Mouse (Mus musculus) kidney, adult 2 months (tissue): ENCODE measurements around the gene Ip6k3.

Source experiments
- CTCF ChIP-seq: fragments of 200-500 bp; conservative IDR thresholded peaks from 2 replicates; pipeline ENCODE4 v1.5.1; 2011; ENCODE audit warnings: low read depth, mild to moderate bottlenecking, control low read depth, low read length, moderate library complexity, mixed read lengths; ENCODE audit not compliant: insufficient read depth, insufficient read length
- POLR2A ChIP-seq: fragments of 200-500 bp; IDR thresholded peaks from one replicate; pipeline ENCODE4 v1.6.1; 2011; ENCODE audit warnings: low read depth, low read length, control low read depth

DNA sequence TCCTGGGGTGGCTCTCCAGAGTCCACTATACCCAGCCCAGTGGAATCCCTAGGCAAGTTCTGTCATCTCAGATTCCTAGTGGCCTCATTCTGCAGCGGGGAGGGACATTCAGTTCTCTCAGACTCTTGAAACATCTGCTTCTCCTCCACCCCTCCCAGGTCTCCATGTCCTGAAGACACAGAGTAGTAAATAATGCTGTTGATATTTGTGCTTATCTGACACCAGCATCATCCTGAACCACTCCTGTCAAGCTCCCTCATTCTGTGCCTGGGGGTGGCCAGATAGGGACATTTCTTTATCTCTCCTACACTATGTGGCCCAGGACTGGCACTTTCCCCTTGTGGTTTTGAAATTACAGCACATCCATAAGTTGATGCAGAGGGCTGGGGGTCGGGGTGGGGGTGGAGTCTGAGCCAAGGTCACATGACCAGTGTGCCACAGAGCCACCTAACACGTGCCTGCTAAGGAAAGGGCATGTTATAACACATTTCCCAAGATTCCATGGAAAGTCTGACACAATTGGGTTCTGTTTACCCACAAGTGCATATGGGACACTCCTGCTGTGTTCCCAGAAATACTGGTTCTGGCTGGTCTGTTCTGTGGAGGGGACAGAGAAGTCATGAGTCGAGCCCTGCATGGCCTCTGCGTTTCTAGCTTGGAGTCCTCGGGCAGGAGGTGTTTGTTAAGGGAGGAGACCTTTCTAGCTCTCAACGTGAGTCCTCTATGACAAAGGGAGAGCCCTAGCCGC, 14.4 kb downstream of the Ip6k3 start:
- TF ChIP-seq CTCF, result no peak
- no peak for TF ChIP-seq POLR2A
